In genomic region chr7:118115533-118115876, GRCm38 (mm10) we compare ENCODE assay signal across 8 mouse cellular contexts. TPM values are rescaled to one million over a fixed set of nuclear protein-coding genes. Genes with fewer than 3 reads are reported as not detected.
DNase-seq lines count a peak whose midpoint lies in the region; ATAC-seq and TF ChIP-seq lines count a peak whose summit lies in the region.

No protein-coding gene starts in this region.

- no peak for TF ChIP-seq POLR2A in spleen, adult 2 months (IDR thresholded peaks at IDR 0.05; ENCODE audit: low read depth, low read length)

- H3K4me3 ChIP-seq in spleen, adult 2 months (ENCODE audit: extremely low read depth, insufficient read depth, insufficient read length): peak overlapping the region; percentile 85
- peak overlapping the region; percentile 99 for H3K4me3 ChIP-seq in liver, embryonic 12.5 days

- peaks cover 31% of the 10 kb centered on the region for H3K36me3 ChIP-seq in spleen, adult 2 months (ENCODE audit: control insufficient read depth, insufficient read depth, low read length)
- H3K36me3 ChIP-seq in liver, embryonic 12.5 days: peaks cover 75% of the 10 kb centered on the region

- no peak for TF ChIP-seq CTCF in spleen, adult 2 months (IDR thresholded peaks at IDR 0.05; ENCODE audit: extremely low read depth, insufficient read depth, insufficient read length, insufficient replicate concordance)

- intact Hi-C loops in left cerebral cortex, postnatal 10 days (cut with DNase I): no loop called here

- peak overlapping the region; percentile 87 for H3K4me2 ChIP-seq in liver, embryonic 12.5 days

- ATAC-seq in liver, embryonic 12.5 days: peak; percentile 38

- peak overlapping the region; percentile 98 for H3K9ac ChIP-seq in liver, embryonic 12.5 days

- H3K9me3 ChIP-seq in liver, embryonic 12.5 days (replicated peaks): no peaks in the 10 kb centered on the region

- under 1% methylated on average over 20 of the region's 20 CpGs for WGBS in spleen, adult 2 months
- WGBS in liver, embryonic 12.5 days (ENCODE audit: insufficient replicate concordance): under 1% methylated on average over 20 of the region's 20 CpGs

- peak overlapping the region; percentile 75 for H3K27ac ChIP-seq in spleen, adult 2 months (ENCODE audit: insufficient read depth, low read length)
- peak overlapping the region; percentile 91 for H3K27ac ChIP-seq in liver, embryonic 12.5 days

- peaks cover 23% of the 10 kb centered on the region for H3K4me1 ChIP-seq in spleen, adult 2 months (ENCODE audit: control insufficient read depth, insufficient read depth, insufficient read length)
- peaks cover 78% of the 10 kb centered on the region for H3K4me1 ChIP-seq in liver, embryonic 12.5 days

- DNase-seq in cerebellum, adult 11 months: peak; percentile 17
- DNase-seq in cerebellum, adult 9-10 months: no peak
- DNase-seq in spleen, adult 2 months (ENCODE audit: low read depth in 1 of 2, low spot score in 2 of 2): no peak
- no peak for DNase-seq in spleen, postnatal 4 days (ENCODE audit: low spot score in 2 of 2)
- no peak for DNase-seq in layer of hippocampus, postnatal 36 days
- no peak for DNase-seq in B cell, adult 2 months
- no peak for DNase-seq in left cerebral cortex, postnatal 10 days (ENCODE audit: extremely low spot score in 1 of 2, low spot score in 2 of 2)

- no peaks in the 10 kb centered on the region for H3K27me3 ChIP-seq in spleen, adult 2 months (ENCODE audit: control insufficient read depth, insufficient read depth, low read length)
- H3K27me3 ChIP-seq in liver, embryonic 12.5 days (replicated peaks): no peaks in the 10 kb centered on the region

RNA-seq across cellular contexts. Expression of gene Rps15a, which starts 0.5 kb away (rescaled TPM):
- polyA plus RNA-seq in spleen, adult 2 months (2012; rRNA removed): 812 and 1,187 TPM in 2 replicates
- 565 and 598 TPM in 2 replicates for polyA plus RNA-seq in liver, embryonic 12.5 days (2016; fragmentation: Nextera tagmentation; extraction: Ambion mirVana)
- 100 to 1,000 TPM; 370 to 388 TPM for total RNA-seq in layer of hippocampus, postnatal 36 days (2021)
- 100 to 1,000 TPM; 516 to 536 TPM for total RNA-seq in left cerebral cortex, postnatal 10 days (2021)

RNA-seq across cellular contexts. Expression of gene Arl6ip1, which starts 14.0 kb away (rescaled TPM):
- polyA plus RNA-seq in spleen, adult 2 months (2012; rRNA removed): 56.6 and 61.6 TPM in 2 replicates
- polyA plus RNA-seq in liver, embryonic 12.5 days (2016; fragmentation: Nextera tagmentation; extraction: Ambion mirVana): 254 and 292 TPM in 2 replicates
- 100 to 1,000 TPM; 298 to 300 TPM for total RNA-seq in layer of hippocampus, postnatal 36 days (2021)
- 100 to 1,000 TPM; 215 to 223 TPM for total RNA-seq in left cerebral cortex, postnatal 10 days (2021)
